ENCODE assay signal across 9 mouse cellular contexts in the genomic region with DNA sequence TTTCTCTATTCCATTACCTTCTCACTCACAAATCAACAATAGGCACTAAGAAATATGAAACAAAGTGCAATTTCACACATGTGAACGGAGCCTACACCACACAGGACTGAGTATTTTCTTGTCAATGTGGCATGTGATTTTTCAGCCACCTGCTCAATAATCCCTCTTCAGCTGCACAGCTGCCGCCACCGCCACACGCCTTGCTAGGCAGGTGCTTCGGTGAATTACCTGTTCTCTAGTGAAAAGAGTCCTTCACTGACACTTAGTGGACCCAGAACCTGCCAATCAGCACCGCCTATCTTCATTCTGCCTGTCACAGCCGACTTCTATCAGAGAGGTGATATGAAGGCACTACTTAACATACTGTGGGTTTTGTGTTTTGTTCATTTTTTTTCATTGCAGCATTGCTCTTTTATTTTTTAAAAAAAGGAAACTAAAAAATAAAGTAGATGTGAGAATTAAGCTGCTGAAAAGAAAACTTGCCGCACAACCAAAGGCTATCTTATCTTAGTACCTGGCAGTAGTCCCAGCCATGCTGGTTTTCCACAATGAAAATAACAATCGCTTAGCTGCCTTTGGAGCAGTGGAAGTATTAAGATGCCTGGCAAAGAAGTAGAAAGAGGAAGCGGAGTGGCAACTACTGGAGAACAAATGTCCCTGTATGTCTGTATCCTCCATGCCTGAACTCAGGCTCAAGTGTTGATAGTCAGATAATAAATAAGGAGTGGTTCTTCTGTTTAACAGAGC. TPM values are rescaled to one million over a fixed set of nuclear protein-coding genes. Genes with fewer than 3 reads are reported as not detected.
DNase-seq lines count a peak whose midpoint lies in the region; ATAC-seq and TF ChIP-seq lines count a peak whose summit lies in the region.
"Had no signal": no experiment of that assay in that cellular context is flagged by ENCODE, and none has a peak within 500 bp of the region (broad histone marks: within the 10 kb centered on the region; RNA-seq: fewer than 3 reads in every experiment).

No protein-coding gene starts in this region.

- no peaks in the 10 kb centered on the region for H3K27me3 ChIP-seq in ES-Bruce4 (ENCODE audit: control insufficient read depth, insufficient read depth, low read length, poor library complexity, severe bottlenecking)
- H3K27me3 ChIP-seq in kidney, embryonic 16.5 days (ENCODE audit: insufficient read depth, low read length): no peaks in the 10 kb centered on the region

- no peak overlapping the region for H3K4me2 ChIP-seq in kidney, embryonic 16.5 days (replicated peaks; ENCODE audit: low read depth, low read length)

- H3K4me1 ChIP-seq in ES-Bruce4 (ENCODE audit: control insufficient read depth, insufficient read depth, low read length): peaks cover 3% of the 10 kb centered on the region
- H3K4me1 ChIP-seq in lung, adult 2 months (ENCODE audit: control insufficient read depth, insufficient read depth, low read length): peaks cover 36% of the 10 kb centered on the region
- peaks cover 41% of the 10 kb centered on the region for H3K4me1 ChIP-seq in kidney, embryonic 16.5 days (ENCODE audit: insufficient read depth, low read length)

- ATAC-seq in cerebellum, adult (ENCODE audit: insufficient number of reproducible peaks, low FRiP score, low TSS enrichment): no peak
- no peak for ATAC-seq in megakaryocyte-erythroid progenitor cell, adult 5-6 weeks (replicated peaks; ENCODE audit: low FRiP score, low TSS enrichment, poor library complexity, severe bottlenecking)
- no peak for ATAC-seq in kidney, embryonic 16.5 days (ENCODE audit: low FRiP score, low TSS enrichment)

- H3K4me3 ChIP-seq in ES-Bruce4 (ENCODE audit: low read depth, low read length): peak overlapping the region; percentile 46
- peak overlapping the region; percentile 16 for H3K4me3 ChIP-seq in lung, adult 2 months (replicated peaks; ENCODE audit: extremely low read depth, low read depth, low read length)
- no peak overlapping the region for H3K4me3 ChIP-seq in kidney, embryonic 16.5 days (ENCODE audit: low read length)

- no peak overlapping the region for H3K27ac ChIP-seq in ES-Bruce4 (ENCODE audit: insufficient read depth, low read length)
- no peak overlapping the region for H3K27ac ChIP-seq in kidney, embryonic 16.5 days (ENCODE audit: low read length)
- H3K27ac ChIP-seq: macrophage had no signal

- 42% methylated on average over 10 of the region's 10 CpGs for WGBS in lung, adult 2 months
- 75% methylated on average over 10 of the region's 10 CpGs for WGBS in kidney, embryonic 16.5 days

- no peaks in the 10 kb centered on the region for H3K9me3 ChIP-seq in ES-Bruce4 (replicated peaks; ENCODE audit: control insufficient read depth, insufficient read depth, low read length, poor library complexity, severe bottlenecking)
- H3K9me3 ChIP-seq in kidney, embryonic 16.5 days (ENCODE audit: low read length): no peaks in the 10 kb centered on the region

- no peak for TF ChIP-seq POLR2A in ES-Bruce4 (IDR thresholded peaks at IDR 0.05; ENCODE audit: insufficient read depth, low read length)
- no peak for TF ChIP-seq POLR2A in lung, adult 2 months (IDR thresholded peaks at IDR 0.05; ENCODE audit: borderline replicate concordance, extremely low read depth, low read depth, low read length)

- no peak overlapping the region for H3K9ac ChIP-seq in ES-Bruce4 (ENCODE audit: low read depth, poor library complexity, severe bottlenecking)
- no peak overlapping the region for H3K9ac ChIP-seq in kidney, embryonic 16.5 days (replicated peaks; ENCODE audit: low read length)

- no peak for TF ChIP-seq EP300 in ES-Bruce4 (IDR thresholded peaks at IDR 0.05; ENCODE audit: insufficient read depth, low read depth, low read length)

- no peak for TF ChIP-seq CTCF in ES-Bruce4 (IDR thresholded peaks at IDR 0.05; ENCODE audit: low read depth, low read length)
- no peak for TF ChIP-seq CTCF in lung, adult 2 months (IDR thresholded peaks at IDR 0.05; ENCODE audit: insufficient read depth, low read length)

- peak; percentile 43 to 47 for DNase-seq in cerebellum, postnatal 14 days
- peak; percentile 56 for DNase-seq in heart, adult 8-10 months (ENCODE audit: low spot score)
- no peak for DNase-seq in lung, adult 2 months
- no peak for DNase-seq in yolk sac, embryonic 10.5 days (ENCODE audit: low spot score)

- no peaks in the 10 kb centered on the region for H3K36me3 ChIP-seq in ES-Bruce4 (ENCODE audit: control insufficient read depth, insufficient read depth, low read length, poor library complexity, severe bottlenecking)
- H3K36me3 ChIP-seq in kidney, embryonic 16.5 days (ENCODE audit: insufficient read depth, low read length): no peaks in the 10 kb centered on the region

RNA-seq across cellular contexts. Expression of a gene that starts 3.5 kb away (rescaled TPM):
- 47.0 and 48.8 TPM in 2 replicates for polyA plus RNA-seq in ES-Bruce4 (2011; ENCODE audit: insufficient read depth, insufficient read length, low read depth, missing spikeins)
- total RNA-seq in heart, adult 8-10 months (2022): 10 to 100 TPM; 21.6 to 25.1 (median 22.2) TPM
- 8.3 and 11.7 TPM in 2 replicates for polyA plus RNA-seq in lung, adult 2 months (2012; rRNA removed)
- 25.5 and 31.8 TPM in 2 replicates for total RNA-seq in megakaryocyte-erythroid progenitor cell, adult 5-6 weeks (2014; fragmentation: Nextera tagmentation)
- 3.6 and 13.8 TPM in 2 replicates for total RNA-seq in megakaryocyte-erythroid progenitor cell, adult 5-6 weeks (2017)
- 4.8 and 6.4 TPM in 2 replicates for polyA plus RNA-seq in kidney, embryonic 16.5 days (2015; fragmentation: Nextera tagmentation; extraction: Ambion mirVana)

Comparison
In these comparisons a context has a peak if more than half of its experiments do, and no peak if none do; other contexts are left out.
1. DNase-seq: peak in cerebellum, postnatal 14 days (2 of 2) and heart, adult 8-10 months (single experiment); none in lung, adult 2 months (single experiment) and yolk sac, embryonic 10.5 days (single experiment).